Mouse (Mus musculus): ENCODE measurements around the gene Spata9. TPM values are rescaled to one million over a fixed set of nuclear protein-coding genes. Genes with fewer than 3 reads are reported as not detected.

Gene Spata9
- polyA plus RNA-seq, 1 experiment from 2014 or later = 0.13 TPM

DNA sequence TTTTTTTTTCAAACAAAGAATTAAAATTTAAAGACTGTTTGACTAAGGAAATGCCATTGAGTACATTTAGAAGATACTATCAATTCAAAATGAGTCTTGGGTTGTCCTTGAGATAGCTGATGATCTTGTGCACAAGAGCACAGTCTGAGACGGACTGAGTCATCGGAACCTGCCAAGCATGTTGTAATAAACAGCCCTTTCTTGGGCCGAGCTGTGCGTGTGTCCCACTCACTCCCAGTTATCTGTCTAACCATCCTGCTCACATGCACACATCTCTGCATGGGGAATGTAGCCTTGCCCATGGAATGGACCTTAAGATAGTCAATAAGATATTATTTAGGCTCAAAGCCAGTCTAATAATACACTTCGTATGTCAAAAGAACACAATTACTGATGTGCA lies 28.1 kb upstream of the Spata9 start:
- Histone ChIP-seq H3K4me3 (ENCODE audit: low read depth, low read length) (no peak overlapping the region), H3K36me3 (replicated peaks; ENCODE audit: insufficient read depth, low read length) (no peaks in the 10 kb centered on the region), H3K4me2 (ENCODE audit: low read depth, low read length) (no peak overlapping the region), H3K9me3 (ENCODE audit: low read length) (no peaks in the 10 kb centered on the region), H3K9ac (replicated peaks) (no peak overlapping the region), H3K27me3 (ENCODE audit: insufficient read depth, low read length) (no peaks in the 10 kb centered on the region), H3K27ac (ENCODE audit: low read depth) (no peak overlapping the region), H3K4me1 (ENCODE audit: insufficient read depth) (peaks cover 2% of the 10 kb centered on the region; the same call in 1 of the 2 replicates)
- no peak for ATAC-seq
- no peak for DNase-seq
- 75% methylated on average over 5 of the region's 5 CpGs for WGBS (ENCODE audit: insufficient replicate concordance)
- TF ChIP-seq EP300 (IDR thresholded peaks at IDR 0.05; ENCODE audit: low read depth) (no peak), CTCF (IDR thresholded peaks at IDR 0.05; ENCODE audit: low read depth) (no peak)

DNA sequence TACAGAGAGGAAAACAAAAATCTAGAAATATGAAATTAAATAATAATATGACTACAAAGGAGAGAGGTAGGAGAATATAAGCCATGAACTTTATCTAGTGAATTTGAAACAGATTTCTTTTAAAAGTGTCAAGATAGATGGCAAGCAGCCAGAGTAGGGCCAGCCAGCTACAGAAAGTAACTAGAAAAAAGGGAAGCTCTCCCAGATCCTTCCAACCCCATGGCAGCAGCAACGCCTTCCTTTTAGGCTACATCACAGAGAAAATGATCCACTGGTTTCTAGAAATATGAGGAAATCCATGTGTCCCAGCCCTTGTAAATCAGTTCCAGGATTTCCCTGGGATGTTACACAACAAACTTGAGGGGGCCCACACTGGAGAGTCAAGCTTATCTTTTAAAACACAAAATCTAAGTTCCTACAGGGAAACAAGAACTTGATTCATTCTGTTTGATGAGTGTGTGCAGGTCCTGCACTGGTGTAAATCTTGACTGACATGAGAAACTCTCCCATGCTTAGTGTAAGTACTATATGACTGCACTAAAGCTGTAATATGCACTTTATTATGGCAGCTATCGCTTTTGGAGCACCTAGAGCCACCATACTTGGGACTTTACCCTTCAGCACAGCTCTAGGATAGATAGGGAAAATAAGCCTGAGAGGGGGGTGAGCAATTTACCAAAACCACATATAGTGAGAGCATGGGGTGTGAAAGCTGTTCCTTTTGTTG lies 26.0 kb upstream of the Spata9 start:
- no peak overlapping the region for H3K4me2 ChIP-seq (ENCODE audit: low read depth, low read length)
- 72% methylated on average over 2 of the region's 2 CpGs for WGBS (ENCODE audit: insufficient replicate concordance)
- peaks cover 8% of the 10 kb centered on the region for H3K4me1 ChIP-seq (ENCODE audit: insufficient read depth)
- H3K36me3 ChIP-seq (replicated peaks; ENCODE audit: insufficient read depth, low read length) = no peaks in the 10 kb centered on the region
- H3K27ac ChIP-seq (ENCODE audit: low read depth) = no peak overlapping the region
- H3K9ac ChIP-seq (replicated peaks) = no peak overlapping the region
- no peak overlapping the region for H3K4me3 ChIP-seq (ENCODE audit: low read depth, low read length)
- H3K9me3 ChIP-seq (ENCODE audit: low read length) = no peaks in the 10 kb centered on the region
- TF ChIP-seq CTCF (IDR thresholded peaks at IDR 0.05; ENCODE audit: low read depth) (no peak), EP300 (IDR thresholded peaks at IDR 0.05; ENCODE audit: low read depth) (no peak)
- DNase-seq (no peak), ATAC-seq (no peak)
- no peaks in the 10 kb centered on the region for H3K27me3 ChIP-seq (ENCODE audit: insufficient read depth, low read length)

DNA sequence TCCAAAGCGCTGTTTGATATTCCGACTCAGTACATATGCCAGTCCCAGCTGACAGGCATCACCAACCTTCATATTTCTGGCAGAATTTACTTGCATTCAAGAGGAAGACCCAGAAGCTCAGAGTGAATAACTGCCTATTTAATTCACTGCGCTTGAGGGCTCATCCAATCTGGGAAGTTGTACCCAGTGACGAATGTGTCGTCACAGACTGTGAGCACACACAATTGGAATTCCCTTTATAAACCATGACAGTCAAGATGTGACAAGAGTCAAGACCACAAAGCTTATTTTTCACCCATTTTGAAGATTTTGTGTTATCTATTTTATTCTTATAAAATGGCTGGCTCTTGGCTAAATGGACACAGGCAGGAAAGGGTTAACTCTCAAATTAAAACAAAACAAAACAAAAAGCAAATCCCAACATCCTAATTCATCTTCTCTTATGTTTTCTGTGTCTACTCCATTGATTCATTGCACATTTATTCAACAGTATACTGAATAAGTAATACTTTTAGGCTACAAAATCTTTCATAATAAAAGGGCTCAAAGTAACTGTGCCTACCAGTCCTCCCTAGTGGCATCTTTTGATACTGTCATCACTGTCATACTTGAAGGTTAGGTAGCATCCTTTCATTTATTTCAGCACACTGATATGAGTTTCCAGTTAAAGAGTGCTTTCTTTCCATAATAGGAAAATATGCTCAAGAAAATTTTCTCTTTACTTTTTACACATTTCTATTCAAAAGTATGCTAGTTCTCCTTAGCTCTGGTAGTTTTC lies 25.2 kb upstream of the Spata9 start:
- H3K27ac ChIP-seq (ENCODE audit: low read depth) = no peak overlapping the region
- H3K4me1 ChIP-seq (ENCODE audit: insufficient read depth) = peaks cover 8% of the 10 kb centered on the region
- DNase-seq (no peak), ATAC-seq (no peak)
- TF ChIP-seq CTCF (IDR thresholded peaks at IDR 0.05; ENCODE audit: low read depth) (no peak; the same call in 1 of the 2 replicates), EP300 (IDR thresholded peaks at IDR 0.05; ENCODE audit: low read depth) (no peak)
- H3K36me3 ChIP-seq (replicated peaks; ENCODE audit: insufficient read depth, low read length) = no peaks in the 10 kb centered on the region
- H3K4me3 ChIP-seq (ENCODE audit: low read depth, low read length) = no peak overlapping the region
- no peak overlapping the region for H3K9ac ChIP-seq (replicated peaks)
- no peaks in the 10 kb centered on the region for H3K9me3 ChIP-seq (ENCODE audit: low read length)
- H3K4me2 ChIP-seq (ENCODE audit: low read depth, low read length) = no peak overlapping the region
- WGBS (ENCODE audit: insufficient replicate concordance) = 89% methylated on average over 5 of the region's 5 CpGs
- H3K27me3 ChIP-seq (ENCODE audit: insufficient read depth, low read length) = no peaks in the 10 kb centered on the region

DNA sequence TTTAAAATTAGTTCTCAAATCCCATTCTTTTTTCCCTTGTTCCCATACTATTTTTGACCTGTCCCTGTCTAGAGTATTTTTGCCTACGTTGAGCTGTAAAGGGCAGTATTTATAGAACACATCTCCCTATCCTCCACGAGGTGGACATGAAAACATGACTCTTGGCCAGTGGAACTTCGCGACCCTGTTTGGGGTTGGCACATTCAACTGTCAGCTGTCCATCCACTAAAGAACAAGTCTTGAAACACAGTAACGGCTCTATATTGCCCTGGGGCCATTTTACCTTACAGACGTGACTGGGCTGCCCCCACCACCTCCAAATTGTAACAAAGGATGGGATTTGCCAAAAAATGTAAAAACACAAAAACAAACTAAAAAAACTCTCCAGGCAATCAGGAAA lies 24.2 kb upstream of the Spata9 start:
- H3K4me2 ChIP-seq (ENCODE audit: low read depth, low read length) = peak overlapping the region; percentile 84
- no peaks in the 10 kb centered on the region for H3K27me3 ChIP-seq (ENCODE audit: insufficient read depth, low read length)
- DNase-seq = peak; percentile 18
- H3K4me3 ChIP-seq (ENCODE audit: low read depth, low read length) = peak overlapping the region; percentile 83
- H3K9ac ChIP-seq (replicated peaks) = peak overlapping the region; percentile 80
- TF ChIP-seq CTCF (IDR thresholded peaks at IDR 0.05; ENCODE audit: low read depth) (no peak), EP300 (IDR thresholded peaks at IDR 0.05; ENCODE audit: low read depth) (no peak)
- WGBS (ENCODE audit: insufficient replicate concordance) = 2% methylated on average over 6 of the region's 6 CpGs
- no peaks in the 10 kb centered on the region for H3K36me3 ChIP-seq (replicated peaks; ENCODE audit: insufficient read depth, low read length)
- peaks cover 8% of the 10 kb centered on the region for H3K4me1 ChIP-seq (ENCODE audit: insufficient read depth)
- peak overlapping the region; percentile 91 for H3K27ac ChIP-seq (ENCODE audit: low read depth)
- H3K9me3 ChIP-seq (ENCODE audit: low read length) = no peaks in the 10 kb centered on the region
- peak; percentile 40; the same call in 1 of the 2 replicates for ATAC-seq

DNA sequence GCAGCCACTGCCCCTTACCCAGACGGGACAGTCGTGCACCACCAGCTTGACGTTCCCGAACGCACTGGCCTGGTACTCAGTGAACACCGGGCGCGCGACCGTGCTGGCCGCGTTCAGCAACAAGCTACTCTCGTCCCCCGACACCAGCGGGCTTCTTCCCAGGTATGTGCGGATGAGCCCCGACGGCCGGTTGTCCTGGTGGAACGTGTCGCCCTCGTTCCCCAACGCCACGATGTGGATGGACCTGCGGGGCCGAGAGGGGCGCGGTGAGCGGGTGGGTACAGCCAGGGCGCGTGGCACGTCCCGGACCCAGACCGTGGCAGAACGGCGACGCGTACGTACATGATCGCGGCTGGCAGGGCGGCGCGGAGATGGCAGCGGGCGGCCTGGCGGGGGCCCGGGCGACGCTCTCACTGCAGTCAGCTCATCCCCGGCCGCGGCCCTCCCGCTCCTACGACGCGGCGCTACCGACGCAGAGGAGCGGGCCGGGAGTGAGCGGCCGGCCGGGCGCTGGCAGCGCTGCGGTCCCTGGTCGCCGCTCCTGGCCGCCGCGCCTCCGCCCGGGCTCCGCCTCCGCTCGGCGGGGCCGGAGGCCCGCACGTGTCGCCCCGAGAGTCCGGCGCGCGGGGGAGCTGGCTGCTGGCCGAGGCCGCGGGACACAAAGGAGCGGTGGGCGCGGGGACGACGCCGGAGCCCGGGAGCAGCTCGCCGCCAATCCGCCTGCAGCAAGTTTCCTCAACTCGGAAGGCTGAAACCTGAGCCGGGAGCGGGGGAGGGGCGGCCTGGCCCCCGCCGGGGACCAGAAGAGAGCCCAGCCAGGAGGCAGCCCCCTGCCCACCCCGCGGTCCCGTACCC lies 23.5 kb upstream of the Spata9 start, which contains the start of gene Rhobtb3:
TSS of gene Rhobtb3 (minus strand) at position 737 of the 855 bp plus-strand sequence.
- WGBS (ENCODE audit: insufficient replicate concordance) = under 1% methylated on average over 84 of the region's 110 CpGs
- peak within 1 kb of the TSS; percentile 80 for H3K9ac ChIP-seq (replicated peaks)
- ATAC-seq = peak; percentile 82
- no peaks in the 10 kb centered on the region for H3K36me3 ChIP-seq (replicated peaks; ENCODE audit: insufficient read depth, low read length)
- peak within 1 kb of the TSS; percentile 84 for H3K4me2 ChIP-seq (ENCODE audit: low read depth, low read length)
- H3K4me1 ChIP-seq (ENCODE audit: insufficient read depth) = peaks cover 8% of the 10 kb centered on the region
- H3K9me3 ChIP-seq (ENCODE audit: low read length) = no peaks in the 10 kb centered on the region
- H3K4me3 ChIP-seq (ENCODE audit: low read depth, low read length) = peak within 1 kb of the TSS; percentile 83
- DNase-seq = peak; percentile 77
- no peak for TF ChIP-seq CTCF (IDR thresholded peaks at IDR 0.05; ENCODE audit: low read depth)
- TF ChIP-seq EP300 (IDR thresholded peaks at IDR 0.05; ENCODE audit: low read depth) = no peak
- H3K27me3 ChIP-seq (ENCODE audit: insufficient read depth, low read length) = no peaks in the 10 kb centered on the region
- H3K27ac ChIP-seq (ENCODE audit: low read depth) = peak within 1 kb of the TSS; percentile 91
